Mouse (Mus musculus): ENCODE results near the gene Lep. TPM values are rescaled to one million over a fixed set of nuclear protein-coding genes. Genes with fewer than 3 reads are reported as not detected.

Gene Lep
- total RNA-seq, 2 experiments from 2014 or later, result not detected

DNA sequence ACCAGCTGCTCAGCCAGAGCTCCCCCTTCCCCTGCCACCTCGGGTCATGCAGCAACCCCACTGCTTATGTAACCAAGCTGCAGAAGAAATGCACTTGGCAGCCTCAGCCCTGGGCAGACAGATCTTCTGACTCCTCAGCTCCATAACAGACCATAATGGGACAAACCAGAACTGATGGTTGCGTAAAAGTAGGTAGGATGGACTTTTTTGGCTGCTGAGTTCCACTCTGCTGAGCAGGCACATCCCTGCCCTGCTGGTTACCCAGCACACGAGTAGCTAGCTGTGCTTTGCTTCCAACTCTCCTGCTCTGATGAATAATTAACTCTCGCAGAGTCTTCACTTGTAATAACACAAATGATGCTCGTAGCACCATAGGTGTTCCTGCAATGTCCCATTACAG is 10.1 kb upstream of the Lep start:
- no peak for DNase-seq

DNA sequence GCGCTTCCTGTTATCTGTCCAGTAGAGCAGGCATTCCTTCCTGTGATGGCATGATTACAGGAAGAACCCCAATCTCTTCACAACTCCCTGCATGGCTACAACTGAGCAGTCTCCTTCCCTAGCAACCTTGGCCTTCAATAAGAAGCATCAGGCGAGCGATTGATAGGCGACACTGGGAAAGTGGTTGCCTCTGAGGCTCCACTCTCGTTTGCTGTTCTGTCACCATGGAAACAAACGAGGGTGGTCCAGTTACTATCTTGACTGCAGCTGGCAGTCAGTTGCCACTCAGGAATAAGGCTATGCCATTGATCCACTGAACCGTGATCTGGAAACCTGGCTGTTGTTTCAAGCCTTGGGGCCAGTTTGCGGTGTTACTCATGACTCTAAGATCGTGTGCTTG is 7.8 kb upstream of the Lep start:
- DNase-seq, result no peak

DNA sequence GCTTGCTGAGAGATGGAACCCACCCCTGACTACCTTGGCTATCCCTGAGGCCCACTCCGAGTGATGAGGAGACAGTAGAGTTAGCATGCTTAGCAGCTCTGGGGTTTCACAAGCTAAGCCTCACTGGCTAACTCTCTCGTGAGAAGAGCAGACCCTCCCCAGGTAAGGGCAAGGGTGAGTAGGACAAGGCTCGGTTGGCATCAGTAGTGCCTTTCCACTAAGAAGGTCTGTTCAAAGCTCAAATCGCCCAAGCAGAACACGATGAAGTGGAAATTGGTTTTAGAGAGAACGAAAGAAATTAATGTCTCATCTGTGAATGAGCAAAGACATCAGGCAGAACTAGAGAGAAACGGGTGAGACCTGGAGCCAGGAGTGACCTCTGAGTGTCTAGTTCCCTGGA is 6.8 kb upstream of the Lep start:
- no peak for DNase-seq

DNA sequence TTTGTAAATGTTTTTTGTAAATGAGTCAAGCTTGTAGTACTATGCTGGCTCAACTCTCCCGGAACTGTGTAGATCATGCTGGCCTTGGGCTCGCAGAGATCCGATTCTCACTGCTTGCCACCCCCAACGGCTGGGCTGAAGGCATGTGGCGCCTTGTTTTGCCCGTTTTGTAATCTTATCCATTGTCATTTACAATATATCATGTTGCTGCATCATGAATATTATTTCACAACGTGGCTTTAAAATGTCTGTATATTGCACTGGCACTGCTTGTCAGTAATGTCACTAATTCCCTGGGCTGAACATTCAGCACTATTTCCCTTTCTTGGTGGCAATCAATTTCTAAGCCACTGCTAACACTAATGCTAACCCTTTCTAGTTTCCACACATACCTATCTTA is 3.6 kb upstream of the Lep start:
- no peak for DNase-seq

DNA sequence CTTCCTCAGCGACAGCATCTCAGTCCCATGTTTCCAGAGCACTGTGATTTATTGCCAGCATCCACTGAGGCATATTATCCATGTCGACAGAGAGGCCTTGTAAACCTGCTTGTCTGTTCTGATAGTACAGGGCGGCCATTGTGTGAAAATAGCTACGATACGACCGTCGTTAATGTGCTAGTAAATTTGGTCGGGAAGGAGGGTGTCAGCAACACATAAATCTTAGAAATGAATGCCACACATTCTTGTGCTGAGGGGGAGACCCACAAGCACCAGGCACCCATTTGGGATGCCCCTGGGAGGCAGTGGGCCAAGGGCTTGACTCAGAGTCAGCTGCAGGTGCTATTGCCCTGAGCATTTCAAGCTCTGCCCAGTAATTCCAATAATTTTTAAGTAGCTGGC is 6.4 kb downstream of the Lep start:
- DNase-seq, result no peak

DNA sequence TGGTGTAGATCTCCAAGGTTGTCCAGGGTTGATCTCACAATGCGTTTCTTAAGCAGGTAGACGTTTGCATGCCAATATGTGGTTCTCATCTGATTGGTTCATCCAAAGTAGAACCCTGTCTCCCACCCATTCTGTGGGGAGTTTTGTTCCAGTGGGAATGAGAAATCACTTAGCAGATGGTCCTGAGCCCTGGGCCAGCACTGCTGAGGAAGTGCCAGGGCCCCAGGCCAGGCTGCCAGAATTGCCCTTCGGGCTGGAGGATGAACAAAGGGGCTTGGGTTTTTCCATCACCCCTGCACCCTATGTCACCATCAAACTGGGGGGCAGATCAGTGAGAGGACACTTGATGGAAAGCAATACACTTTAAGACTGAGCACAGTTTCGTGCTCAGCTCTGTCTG is 12.2 kb downstream of the Lep start:
- no peak for DNase-seq

DNA sequence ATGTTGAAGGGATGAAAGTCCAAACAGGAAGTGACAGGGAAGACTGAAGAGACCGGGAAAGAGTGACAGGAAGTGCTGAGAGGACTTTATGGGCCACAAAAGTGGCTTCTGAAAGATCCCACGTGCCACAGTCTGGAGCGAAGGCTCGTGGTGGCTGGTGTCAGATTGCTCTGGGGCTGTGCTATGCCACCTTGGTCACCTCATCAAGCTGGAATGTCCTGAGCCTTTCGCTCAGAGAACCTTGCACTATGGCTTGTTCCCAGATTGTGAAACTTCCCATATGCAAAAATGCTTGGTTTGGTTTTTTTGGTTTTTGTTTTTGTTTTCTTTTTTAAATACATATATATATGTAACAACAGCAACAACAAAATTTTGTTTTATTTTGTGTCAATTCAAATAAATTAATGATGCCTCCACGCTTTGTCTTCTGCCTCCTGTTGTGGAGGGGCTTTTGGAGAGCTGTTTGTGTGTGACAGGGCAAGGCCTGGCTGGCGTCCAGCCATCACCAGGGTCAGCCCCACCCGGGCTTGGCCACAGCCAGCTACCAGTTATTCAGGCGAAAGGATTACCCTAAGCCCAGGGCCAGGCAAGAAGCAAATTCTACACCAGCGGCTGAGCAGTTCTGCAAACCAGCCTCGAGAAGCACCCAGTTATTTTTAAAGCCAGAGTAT is 13.6 kb downstream of the Lep start:
- DNase-seq, result no peak

DNA sequence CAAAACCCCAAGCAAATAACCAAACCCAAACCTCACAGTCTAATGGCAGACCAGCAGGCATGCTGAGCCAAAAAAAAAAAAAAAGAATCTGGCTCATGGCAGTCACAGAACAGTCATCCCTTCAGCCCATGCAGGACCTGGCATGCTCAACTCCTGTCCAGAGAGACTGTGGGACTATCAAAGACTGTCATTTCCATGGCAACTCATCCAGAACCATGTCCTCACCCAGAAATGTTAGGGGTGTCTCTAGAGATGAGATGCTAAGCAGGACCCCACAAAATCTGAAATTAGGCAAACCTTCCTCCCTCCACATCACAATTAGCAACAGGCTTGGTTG is 14.1 kb downstream of the Lep start:
- DNase-seq, result no peak

DNA sequence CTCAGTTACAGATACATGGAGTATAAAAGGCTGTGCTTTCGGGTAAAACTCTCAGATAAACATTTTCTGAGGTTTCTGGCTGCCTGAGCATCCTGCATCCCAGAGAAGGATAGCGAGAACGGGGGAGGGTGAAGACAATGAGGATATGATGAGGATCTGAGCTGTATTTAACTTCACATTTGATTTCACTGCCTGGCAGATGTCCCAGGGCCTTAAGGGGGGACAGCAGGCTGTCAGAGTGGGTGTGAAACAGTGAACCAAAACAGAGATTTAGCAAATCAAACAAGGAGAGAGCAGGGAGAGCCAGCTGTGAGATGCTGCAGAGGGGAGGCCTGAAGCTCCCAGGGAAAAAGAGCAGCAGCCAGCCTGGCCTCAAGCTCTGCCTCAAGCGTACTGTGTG is 19.3 kb downstream of the Lep start:
- peak; percentile 34 to 61 for DNase-seq

DNA sequence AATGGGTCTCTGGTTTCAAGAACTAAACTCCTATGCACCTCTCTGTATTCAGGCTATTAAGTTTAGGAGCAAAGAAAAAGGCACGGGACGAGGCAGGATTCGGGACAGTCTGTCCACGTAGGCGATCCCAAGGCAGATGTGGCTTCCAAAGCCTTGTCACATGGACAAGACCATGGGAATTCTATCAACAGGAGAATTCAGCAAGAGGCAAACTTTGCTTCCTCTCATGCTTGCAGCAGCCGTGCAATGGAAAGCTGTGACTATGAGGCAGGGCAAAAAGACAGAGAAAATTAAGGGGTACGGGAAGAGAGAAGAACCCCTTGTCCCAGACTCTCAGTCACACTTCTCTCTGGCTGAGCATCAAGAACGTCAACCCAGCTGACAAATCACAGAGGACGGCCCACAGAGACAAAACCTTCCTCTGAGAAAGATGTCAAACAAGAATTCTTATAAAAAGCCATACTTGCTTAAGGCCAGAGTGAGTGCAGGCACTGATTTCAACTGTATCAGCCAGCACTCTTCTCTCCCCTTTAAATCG is 21.9 kb downstream of the Lep start:
- DNase-seq, result no peak

DNA sequence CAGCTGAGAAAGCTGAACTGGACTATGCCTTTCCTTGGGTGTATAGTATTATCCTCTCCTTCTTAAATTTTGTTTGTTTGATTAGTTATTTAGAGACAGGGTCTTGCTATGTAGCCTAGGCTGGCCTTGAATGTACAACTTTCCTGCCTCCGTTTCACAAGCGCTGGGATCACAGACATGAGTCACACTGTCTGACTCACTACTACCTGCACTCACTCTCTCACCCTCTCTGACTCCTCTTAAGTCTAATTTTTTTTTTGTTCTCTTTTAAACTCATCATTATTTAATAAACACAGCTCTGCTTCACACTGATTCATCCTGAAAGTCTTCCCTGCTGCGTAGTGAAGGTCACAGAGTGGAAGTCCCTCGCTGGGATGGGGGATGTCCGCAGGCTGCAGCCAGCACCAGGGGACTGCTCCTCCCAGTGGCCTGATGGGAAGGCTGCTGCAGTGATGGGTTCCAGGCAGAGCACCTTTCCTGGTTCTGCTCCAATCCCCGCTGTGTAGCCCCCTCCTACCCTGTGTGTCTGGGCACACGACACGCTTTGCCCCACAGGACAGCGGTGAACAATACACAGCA is 22.8 kb downstream of the Lep start:
- no peak for DNase-seq

DNA sequence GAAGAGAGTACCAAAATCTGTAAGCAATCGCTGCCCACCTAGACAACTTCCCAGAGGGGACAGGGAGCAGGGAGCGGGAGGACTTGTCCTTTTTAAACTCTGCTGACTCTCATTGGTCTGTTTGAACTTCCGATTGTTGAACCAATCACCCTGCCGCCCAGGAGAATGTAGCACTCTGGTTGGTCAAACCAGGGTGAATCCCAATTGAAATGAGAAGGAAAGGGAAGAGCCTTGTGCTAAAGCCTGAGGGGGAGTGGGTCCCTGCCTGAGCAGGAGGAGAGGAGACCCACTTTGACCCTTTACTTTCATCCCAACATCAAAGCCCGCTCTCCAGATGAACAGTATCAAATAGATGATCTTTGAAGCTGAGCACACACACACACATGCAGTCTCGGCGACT is 24.4 kb downstream of the Lep start:
- no peak for DNase-seq

DNA sequence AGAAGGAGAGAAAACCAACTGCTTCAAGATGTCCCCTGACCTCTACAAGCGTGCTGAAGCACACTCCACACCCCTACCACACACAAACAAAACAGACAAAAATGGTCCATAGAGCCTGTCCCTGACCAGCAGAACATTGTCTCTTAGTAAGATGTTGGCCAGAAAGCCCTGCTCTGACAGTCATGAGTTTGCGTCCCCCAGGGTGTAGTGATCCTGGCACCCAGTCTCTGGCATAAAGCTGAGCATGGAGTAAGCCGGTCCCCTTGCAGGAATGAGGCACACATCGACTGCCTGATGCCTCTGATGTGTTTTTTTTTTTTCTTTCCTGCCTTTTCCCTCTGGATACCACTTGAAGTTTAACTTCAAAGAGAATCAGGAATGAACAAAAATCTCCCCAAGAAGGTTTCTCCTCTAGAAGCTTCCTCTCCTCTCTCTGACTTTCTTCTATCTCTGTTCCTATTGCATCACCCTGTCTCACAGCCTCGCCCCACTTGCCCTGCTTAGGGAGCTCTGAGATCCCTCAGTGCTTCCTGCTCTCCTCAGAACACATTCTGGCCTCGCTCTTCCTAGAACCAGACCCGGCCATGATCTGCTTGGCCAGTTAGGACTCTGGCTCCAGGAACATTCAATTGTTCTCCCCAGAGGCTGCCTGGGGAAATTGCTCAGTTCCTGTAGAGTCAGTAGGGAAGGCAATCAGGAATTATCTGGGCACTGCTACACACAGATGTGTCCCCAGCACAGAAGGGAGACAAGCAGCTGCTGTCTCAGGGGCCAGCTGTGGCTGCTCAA is 28.1 kb downstream of the Lep start:
- DNase-seq, result no peak

DNA sequence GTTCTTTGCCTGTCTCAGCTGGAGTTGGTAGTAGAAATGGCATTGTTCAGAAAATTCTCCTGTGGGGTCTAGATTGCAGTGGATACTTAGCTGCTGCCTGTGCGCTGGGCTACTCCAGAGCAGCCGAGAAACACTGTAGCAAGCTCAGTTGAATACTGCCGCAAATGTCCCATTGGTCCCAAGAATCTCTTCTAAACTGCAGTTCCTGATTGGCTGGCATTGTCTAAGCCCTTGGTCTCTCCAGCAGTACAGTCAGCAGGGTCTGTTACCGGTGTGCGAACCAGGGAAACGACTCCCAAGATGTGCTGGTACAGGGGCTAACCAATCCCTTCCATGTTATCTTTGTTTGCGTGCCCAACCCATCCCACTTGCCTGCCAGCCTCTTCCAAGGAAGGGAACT is 32.2 kb downstream of the Lep start:
- DNase-seq, result no peak

DNA sequence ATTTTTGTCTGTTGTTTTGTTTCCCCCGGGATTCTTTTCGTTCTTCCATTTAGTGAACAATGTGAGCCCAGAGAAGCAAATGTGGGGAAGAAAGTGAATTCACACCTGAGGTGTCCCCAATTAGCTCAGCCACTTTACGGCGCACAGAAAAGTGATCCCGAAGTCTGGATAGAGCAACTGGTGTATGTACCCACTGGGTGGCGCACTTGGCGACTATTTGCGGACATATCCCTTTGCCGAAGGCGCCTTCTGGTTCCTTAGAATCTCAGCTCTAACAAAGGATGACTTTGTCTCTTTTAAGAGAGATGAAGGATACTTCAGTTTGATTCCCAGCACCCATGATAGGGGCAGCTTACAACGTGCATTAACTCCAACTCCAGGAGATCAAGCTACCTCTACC is 32.9 kb downstream of the Lep start:
- no peak for DNase-seq

DNA sequence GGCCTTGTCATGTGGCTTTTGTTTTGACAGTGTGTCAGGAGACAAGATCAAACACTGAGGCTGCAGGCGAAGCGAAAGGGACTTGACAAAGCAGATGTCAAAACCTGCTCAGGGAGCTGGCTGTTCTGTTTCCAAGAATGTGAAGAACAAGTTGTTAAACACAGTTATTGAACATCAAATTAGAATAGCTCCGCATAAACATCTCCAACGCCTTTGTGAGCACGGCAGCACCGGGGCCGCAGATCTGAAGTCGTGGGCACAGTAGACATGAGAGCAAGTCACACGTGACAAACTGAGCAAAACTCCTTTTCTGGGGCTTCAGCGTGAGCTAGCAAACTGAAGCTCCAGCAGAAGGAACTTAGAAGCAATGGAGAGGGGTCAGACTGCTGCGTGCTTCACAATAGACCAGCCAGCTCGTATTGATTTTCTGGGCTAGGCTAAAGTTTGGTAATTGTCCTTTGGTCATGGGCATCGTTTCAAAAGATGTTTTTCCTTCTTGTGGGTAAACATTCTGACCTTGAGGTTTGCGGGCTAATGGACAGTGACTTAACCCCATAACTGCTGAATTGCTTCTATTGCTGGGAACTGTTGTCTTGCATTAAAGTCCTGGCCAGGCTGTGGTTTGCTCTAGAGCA is 39.6 kb downstream of the Lep start:
- peak in 1 of 2 experiments; percentile 27 for DNase-seq

DNA sequence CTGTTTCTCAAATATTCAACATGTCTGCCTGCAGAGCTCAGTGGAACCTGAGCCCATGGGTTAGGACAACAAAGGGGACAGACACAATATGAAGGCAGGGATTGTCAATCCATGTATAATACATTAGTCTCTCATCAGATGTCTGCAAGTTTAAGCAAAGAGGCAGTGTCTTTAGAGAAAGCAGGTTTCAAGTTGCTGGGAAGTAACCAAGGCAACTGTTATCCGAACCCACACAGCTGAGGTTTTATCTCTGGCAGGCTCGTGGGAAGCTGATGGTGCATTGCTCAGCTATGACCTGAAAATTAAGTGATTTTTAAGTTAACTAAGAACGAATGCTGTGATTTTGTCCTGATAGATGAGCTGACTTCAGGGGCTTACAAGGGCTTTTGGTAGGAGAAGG is 40.4 kb downstream of the Lep start:
- no peak for DNase-seq

DNA sequence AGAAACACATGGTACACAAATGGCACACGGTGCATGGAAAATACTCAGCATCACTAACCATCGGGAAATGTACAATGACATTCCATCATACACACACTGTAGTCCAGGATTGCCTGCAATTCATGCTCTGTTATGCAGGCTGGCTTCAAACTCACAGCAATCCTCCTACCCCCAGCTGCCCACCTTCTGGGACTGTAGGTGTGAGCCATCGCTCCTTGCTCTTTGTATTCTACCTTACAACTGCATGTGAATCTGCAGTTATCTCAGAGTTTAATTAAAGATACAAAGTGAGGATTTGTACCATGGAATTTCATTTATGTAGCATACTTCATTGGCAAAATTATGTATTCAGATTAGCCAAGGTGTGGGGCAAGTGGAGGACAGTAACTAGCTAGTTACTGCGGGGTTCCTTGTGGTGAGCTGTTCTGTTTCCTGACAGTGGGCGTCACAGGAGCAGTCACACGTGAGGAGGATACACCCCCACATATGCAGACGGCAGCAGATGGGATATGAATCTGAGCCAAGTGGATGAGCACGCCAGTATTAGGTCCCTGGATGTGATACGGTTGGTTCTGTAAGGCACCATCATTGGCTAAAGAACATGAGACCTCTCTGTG is 41.3 kb downstream of the Lep start:
- peak; percentile 34 to 47 for DNase-seq

DNA sequence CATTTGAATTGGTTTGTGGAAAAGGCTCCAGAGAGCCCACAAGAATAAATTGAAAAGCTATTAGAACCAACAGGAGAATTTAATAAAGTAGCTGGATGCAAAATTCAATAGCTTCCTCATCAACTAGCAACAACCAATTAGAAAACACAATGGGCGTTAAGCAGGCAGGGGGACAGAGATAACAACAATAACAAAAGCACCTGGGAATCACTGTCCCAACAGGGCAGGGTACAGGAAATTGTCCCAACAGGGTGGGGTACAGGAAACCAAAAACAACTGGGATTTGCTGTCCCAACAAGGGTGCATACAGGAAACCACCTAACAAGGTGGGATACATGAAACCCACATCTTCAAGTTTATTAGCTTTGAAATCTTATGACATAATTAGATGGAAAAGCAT is 48.4 kb downstream of the Lep start:
- DNase-seq, result no peak

DNA sequence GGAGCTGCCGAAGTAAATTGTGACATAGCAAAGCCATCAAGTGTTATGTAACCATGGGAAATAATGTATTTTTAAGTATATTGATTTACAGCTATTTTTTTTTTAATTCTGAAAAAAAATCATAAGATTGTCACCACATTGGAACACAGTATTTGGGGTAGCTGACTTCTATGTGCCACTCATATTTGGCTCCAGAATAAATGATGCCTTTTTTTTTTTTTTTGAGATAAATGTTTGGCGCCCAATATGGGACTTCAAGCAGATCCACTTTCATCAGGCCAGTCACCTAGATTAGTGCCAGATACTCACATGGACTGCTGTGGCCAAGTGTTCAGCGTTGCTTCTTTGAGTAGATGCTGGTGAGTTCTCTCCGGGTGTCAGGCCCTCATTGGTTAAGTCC is 51.5 kb downstream of the Lep start:
- no peak for DNase-seq

DNA sequence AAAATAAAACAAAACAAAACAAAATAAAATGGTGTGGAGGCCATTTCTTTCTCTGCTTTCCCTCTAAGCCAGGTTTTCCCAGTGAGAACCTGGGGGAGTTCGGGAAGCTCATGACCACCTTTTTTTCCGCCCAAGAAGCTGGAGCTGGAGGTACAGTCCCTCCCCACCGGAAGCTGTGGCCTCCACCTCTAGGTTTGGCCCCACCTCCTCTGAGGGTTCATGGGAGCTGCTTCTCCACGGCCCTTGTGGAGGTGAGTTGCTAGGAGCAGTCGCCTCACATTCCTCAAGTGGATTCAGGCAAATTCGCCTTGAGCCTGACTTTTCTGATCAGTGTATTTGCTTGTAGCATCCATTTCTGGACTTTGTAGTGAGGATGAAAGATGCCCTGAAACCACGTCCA is 55.7 kb downstream of the Lep start:
- no peak for DNase-seq

DNA sequence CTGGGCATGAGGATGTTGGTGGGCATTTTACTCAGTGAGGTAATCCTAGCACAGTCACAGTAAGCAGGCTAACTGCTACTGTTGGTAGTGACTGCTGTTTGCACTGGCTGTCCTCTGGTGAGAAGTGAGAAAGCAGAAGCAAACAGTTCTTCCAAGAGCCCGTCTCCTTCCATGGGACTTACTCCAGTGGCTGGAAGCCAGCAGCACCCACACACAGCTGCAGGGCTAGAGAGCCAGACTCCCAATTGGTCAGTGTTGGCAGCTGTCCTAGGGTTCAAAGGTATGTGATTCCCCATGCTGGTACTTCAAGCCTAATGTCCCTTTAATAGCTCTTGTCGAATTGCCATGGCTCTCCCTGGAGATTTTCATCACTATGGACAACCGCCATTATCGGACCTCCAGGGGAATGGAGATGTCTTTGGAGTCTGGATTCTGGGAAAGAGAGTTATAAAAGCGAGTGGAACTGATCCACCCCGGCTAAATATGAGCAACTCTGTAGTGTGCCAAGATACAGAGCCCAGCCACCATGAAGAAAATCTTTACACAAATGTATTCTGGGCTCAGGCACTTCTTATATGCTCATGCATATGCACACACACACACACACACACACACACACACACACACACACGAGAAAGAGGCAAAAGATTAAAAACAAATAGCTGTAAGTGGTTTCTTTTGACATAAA is 57.5 kb downstream of the Lep start:
- peak; percentile 22 to 28 for DNase-seq

Data from layer of hippocampus, postnatal 36 days (tissue).